Mouse (Mus musculus): ENCODE results near the gene Gm648.

- TF ChIP-seq POLR2A (IDR thresholded peaks at IDR 0.05; ENCODE audit: extremely low read depth, insufficient read depth, low read length) (no peak), CTCF (IDR thresholded peaks at IDR 0.05; ENCODE audit: extremely low read depth, insufficient read depth, low read length) (no peak)
Observed at GRCm38 (mm10) chrX:56549506-56549905, at the start of gene Gm648.
